Mouse (Mus musculus) left cerebral cortex, postnatal 14 days (tissue): Measurements from ENCODE around the gene T. TPM values are rescaled to one million over a fixed set of nuclear protein-coding genes. Genes with fewer than 3 reads are reported as not detected.

ENCODE experiments used
- DNase-seq, 2 experiments: peaks; one replicate each; pipeline ENCODE4 v3.0.0; 2021 to 2022; ENCODE audit warnings: low spot score in 2 of 2, mixed read lengths in 1 of 2
- intact Hi-C: fragments of 180-260 bp; cut with DNase I; formaldehyde crosslinking; loops from one replicate; pipeline ENCODE4 v1.15.1; 2025
- total RNA-seq, 2 experiments: library from RNA; stranded (reverse); gene quantifications; 2 replicates each; pipeline ENCODE4 v1.2.3; 2021

T gene
- total RNA-seq, 2 experiments from 2014 or later, result not detected

DNA sequence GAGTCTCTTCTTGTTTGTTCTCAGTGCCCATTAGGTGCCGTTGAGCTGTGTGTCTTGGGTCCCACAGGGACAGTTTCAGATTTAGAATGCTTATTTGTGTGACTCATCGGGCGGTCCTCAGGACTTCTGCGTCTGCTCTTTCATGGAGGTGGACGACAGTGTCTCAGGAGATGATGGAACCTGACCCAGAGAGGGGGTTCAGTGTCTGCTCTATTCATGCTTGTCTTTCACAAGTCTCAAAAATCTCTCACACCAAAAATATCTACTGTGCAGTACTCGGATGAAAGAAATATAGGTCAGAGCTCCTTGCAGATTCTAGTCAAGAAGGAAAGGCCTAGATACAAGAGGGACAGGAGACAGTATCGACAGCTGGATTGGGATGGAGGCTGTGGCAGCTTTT, 48.7 kb downstream of the T start:
- intact Hi-C loops, result no loop called here
- peak in 1 of 2 experiments; percentile 33 for DNase-seq

DNA sequence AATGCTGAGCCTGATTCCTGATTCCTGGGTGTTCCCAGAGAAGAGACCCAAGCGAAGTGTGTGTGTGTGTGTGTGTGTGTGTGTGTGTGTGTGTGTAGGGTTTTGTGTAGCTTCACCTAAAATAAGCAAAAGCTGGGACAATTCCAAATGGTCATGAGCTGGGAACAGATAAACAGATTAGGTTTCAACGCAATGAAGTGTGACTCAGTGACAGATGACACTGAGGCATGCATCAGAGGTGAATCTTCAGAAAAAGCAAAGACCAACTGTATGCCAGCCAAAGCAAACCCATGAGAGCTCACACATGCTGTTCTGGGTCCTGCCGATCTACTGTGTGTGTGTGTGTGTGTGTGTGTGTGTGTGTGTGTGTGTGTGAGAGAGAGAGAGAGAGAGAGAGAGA, 50.0 kb downstream of the T start:
- intact Hi-C loops, result no loop called here
- no peak for DNase-seq

DNA sequence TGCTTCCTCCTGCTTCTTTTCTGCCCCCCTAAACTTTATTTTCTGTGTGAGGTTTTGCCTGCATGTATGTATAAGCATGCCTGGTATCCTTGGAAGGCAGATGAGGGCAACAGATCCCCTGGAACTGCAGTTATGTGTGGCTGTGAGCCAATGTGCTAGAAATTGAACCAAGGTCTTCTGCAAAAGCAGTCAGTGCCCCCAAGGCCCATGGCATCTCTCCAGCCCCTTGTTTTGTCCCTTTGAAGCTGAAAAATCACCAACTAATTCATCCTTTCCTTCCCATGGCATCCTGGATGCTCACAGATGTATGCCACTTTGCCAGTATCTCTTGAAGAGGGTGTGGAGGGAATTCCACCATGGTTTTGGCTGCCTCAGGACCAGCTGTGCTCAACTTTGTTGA, 50.9 kb downstream of the T start:
- intact Hi-C loops, result no loop called here

DNA sequence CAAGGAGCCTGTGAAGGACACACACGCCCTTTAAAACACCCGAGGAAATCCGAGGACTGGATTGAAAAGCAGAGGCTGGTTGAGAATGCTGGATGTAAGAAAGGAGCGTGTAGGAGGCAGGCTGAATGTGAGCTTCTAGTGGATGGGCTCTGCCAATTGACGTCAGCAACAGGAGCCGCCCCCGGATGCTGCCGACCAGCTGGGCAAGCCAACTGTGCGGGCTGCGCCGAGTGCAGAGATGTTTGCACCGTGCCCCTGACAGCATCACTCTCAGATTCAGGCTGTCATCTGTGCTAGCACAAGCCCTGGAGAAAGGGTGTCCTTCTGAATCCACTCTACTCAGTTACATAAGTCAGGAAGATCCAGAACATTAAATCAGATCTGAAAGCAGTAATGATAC, 53.6 kb downstream of the T start:
- intact Hi-C loops, result loop anchor here (2.0 kb wide), 1 partner anchor 37 kb away; the partner anchor contains the start of gene Pde10a

More for the DNA sequence above, 50.9 kb downstream of the T start:
- DNase-seq, result no peak

DNA sequence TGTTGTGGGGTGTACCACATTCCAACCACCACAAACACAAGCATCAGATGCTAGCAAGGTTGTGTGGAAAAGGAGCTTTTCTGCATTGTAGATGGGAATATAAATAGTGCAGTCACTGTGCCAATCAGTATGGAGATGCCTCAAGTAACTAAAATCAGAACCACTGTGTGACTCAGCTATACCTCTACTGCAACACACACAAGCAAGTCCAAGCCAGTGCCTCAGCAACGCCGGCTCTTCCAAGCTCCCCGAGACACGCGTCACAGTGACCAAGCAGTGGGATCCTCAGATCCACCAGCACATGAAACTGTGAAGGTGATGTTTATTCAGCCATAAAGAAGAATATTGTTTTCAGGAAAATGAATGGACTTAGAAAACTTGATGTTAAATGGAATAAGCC, 56.7 kb downstream of the T start:
- intact Hi-C loops, result no loop called here
- peak; percentile 49 to 70 for DNase-seq

More for the DNA sequence above, 53.6 kb downstream of the T start:
- peak; percentile 92 to 95 for DNase-seq

Other genes starting within 250 kb of the T start
- not detected for gene Ccr6, start 198.4 kb upstream of the T start, total RNA-seq
- 100 to 1,000 TPM; 193 to 205 TPM for gene Mpc1, start 151.5 kb upstream of the T start, total RNA-seq
- gene Sft2d1, start 123.3 kb upstream of the T start, total RNA-seq, result 10 to 100 TPM; 58.0 to 62.1 TPM
- 10 to 100 TPM in 1 of 2 experiments, 1 to 10 TPM in 1; 7.2 to 12.3 TPM for gene Prr18, start 97.0 kb upstream of the T start, total RNA-seq
- under 1 TPM in 1 of 2 experiments, not detected in 1; 0.33 TPM for gene T2, start 78.4 kb upstream of the T start, total RNA-seq
- gene Pde10a, start 90.9 kb downstream of the T start, total RNA-seq, result 10 to 100 TPM; 54.4 to 81.4 TPM
- gene Gm17087, start 132.5 kb downstream of the T start, total RNA-seq, result not detected